Mouse (Mus musculus) megakaryocyte, embryonic 14.5 days (primary cell): Measurements from ENCODE around the gene Sh2b3.

Experiments used
- FLI1 ChIP-seq: IDR thresholded peaks from 2 replicates; pipeline ENCODE4 v1.6.1; 2012; ENCODE audit warnings: low read length, inconsistent platforms, mixed read lengths
- GATA1 ChIP-seq: IDR thresholded peaks from 3 replicates; pipeline ENCODE4 v1.6.1; 2012; ENCODE audit warnings: mixed read lengths, low read length, inconsistent platforms, borderline replicate concordance

- TF ChIP-seq GATA1 (no peak), FLI1 (no peak)
Measured at GRCm38 (mm10) chr5:121883356-121883755, 45.9 kb upstream of the Sh2b3 start.
